9 mouse cellular contexts compared by ENCODE assay signal in genomic region chr1:172311921-172312767, GRCm38 (mm10). TPM values are rescaled to one million over a fixed set of nuclear protein-coding genes. Genes with fewer than 3 reads are reported as not detected.
DNase-seq lines count a peak whose midpoint lies in the region; TF ChIP-seq lines count a peak whose summit lies in the region.
"Had no signal": no experiment of that assay in that cellular context is flagged by ENCODE, and none has a peak within 500 bp of the region (broad histone marks: within the 10 kb centered on the region; RNA-seq: fewer than 3 reads in every experiment).

No protein-coding gene starts in this region.

- peaks cover 0 to 16% of the 10 kb centered on the region in 2 experiments; a peak in 2 of 4 replicates for H3K4me1 ChIP-seq in ES-E14 (ENCODE audit: control insufficient read depth in 2 of 2, insufficient read depth in 2 of 2, low read length in 2 of 2, poor library complexity in 1 of 2)
- peaks cover 74% of the 10 kb centered on the region for H3K4me1 ChIP-seq in forebrain, embryonic 10.5 days

- H3K27me3 ChIP-seq in forebrain, embryonic 10.5 days (ENCODE audit: poor library complexity, severe bottlenecking): peaks cover 24% of the 10 kb centered on the region

- H3K9me3 ChIP-seq in ES-E14 (ENCODE audit: control insufficient read depth, insufficient read depth, low read depth, low read length): no peaks in the 10 kb centered on the region
- no peaks in the 10 kb centered on the region for H3K9me3 ChIP-seq in forebrain, embryonic 10.5 days

- H3K36me3 ChIP-seq in ES-E14 (ENCODE audit: control insufficient read depth, insufficient read depth, low read length, poor library complexity, severe bottlenecking): peaks cover 4% of the 10 kb centered on the region; the same call in 1 of the 2 replicates
- peaks cover 15% of the 10 kb centered on the region for H3K36me3 ChIP-seq in forebrain, embryonic 10.5 days (replicated peaks)

- intact Hi-C loops in heart, postnatal 10 days (cut with DNase I): loop anchor here (2.0 to 5.0 kb wide), 4 partner anchors 169 to 265 kb away; partner anchors contain the start of gene Pex19

- peak overlapping the region; percentile 77 for H3K9ac ChIP-seq in ES-E14 (ENCODE audit: insufficient read depth, low read depth, low read length, poor library complexity, severe bottlenecking)

- peak overlapping the region; percentile 72 to 84 for H3K4me3 ChIP-seq in ES-E14 (ENCODE audit: insufficient read depth in 1 of 2, low read depth in 1 of 2, low read length in 2 of 2, poor library complexity in 1 of 2, severe bottlenecking in 1 of 2)
- H3K4me3 ChIP-seq in forebrain, embryonic 10.5 days: peak overlapping the region; percentile 78

- WGBS in forebrain, embryonic 10.5 days: under 1% methylated on average over 44 of the region's 55 CpGs

- in situ Hi-C loops in ES-E14 (cut with MboI; ENCODE audit: low sequenced_read_pairs in 2 of 2, unreplicated experiment in 2 of 2): loop anchor here in 1 of 2 experiments (10.0 kb wide), 1 partner anchor 167 kb away; the partner anchor contains the start of gene Dcaf8

- peak; percentile 86 for DNase-seq in ES-E14 (ENCODE audit: low read depth, low spot score)
- DNase-seq in c-Kit-positive CD71-positive TER-119-negative erythroid progenitor cells, embryonic 14.5 days (ENCODE audit: low read depth): peak; percentile 72
- DNase-seq in forebrain, embryonic 10.5 days (ENCODE audit: extremely low spot score, low spot score): peak; percentile 88
- peak; percentile 90 to 91 for DNase-seq in heart, postnatal 10 days
- DNase-seq in kidney, postnatal 4 days: peak; percentile 93 to 96
- DNase-seq in lung, postnatal 10 days: peak; percentile 93
- DNase-seq in ovary, postnatal 14 days (ENCODE audit: low spot score): peak; percentile 77
- peak; percentile 94 for DNase-seq in thymus, postnatal 14 days

- no peak overlapping the region for H3K27ac ChIP-seq in ES-E14 (ENCODE audit: insufficient read depth, low read depth, low read length, poor library complexity, severe bottlenecking)
- H3K27ac ChIP-seq in forebrain, embryonic 10.5 days: peak overlapping the region; percentile 91

TF ChIP-seq in ES-E14, 5 proteins besides CTCF, POLR2A, EP300 and RAD21:
- TF ChIP-seq MAFK (IDR thresholded peaks at IDR 0.05; ENCODE audit: insufficient read depth, low read depth, low read length): no peak
- no peak for TF ChIP-seq HCFC1 (IDR thresholded peaks at IDR 0.05; ENCODE audit: borderline replicate concordance, insufficient read depth, low read length)

RNA-seq across cellular contexts. Expression of gene Atp1a2, which starts 14.3 kb away (rescaled TPM):
- total RNA-seq in ES-E14 (2012; rRNA removed): 0.31 and 0.48 TPM in 2 replicates
- 0.86 and 2.0 TPM in 2 replicates for polyA plus RNA-seq in forebrain, embryonic 10.5 days (2016; fragmentation: Nextera tagmentation; extraction: Ambion mirVana)
- 100 to 1,000 TPM; 228 to 235 TPM for total RNA-seq in heart, postnatal 10 days (2021)

RNA-seq across cellular contexts. Expression of gene Kcnj9, which starts 17.0 kb away (rescaled TPM):
- total RNA-seq in ES-E14 (2012; rRNA removed): 1.2 and 1.7 TPM in 2 replicates
- 0.17 and 0.43 TPM in 2 replicates for polyA plus RNA-seq in forebrain, embryonic 10.5 days (2016; fragmentation: Nextera tagmentation; extraction: Ambion mirVana)
- total RNA-seq in heart, postnatal 10 days (2021): not detected

RNA-seq across cellular contexts. Expression of gene Kcnj10, which starts 28.9 kb away (rescaled TPM):
- 0.80 and 1.2 TPM in 2 replicates for total RNA-seq in ES-E14 (2012; rRNA removed)
- 0.46 and 0.47 TPM in 2 replicates for polyA plus RNA-seq in forebrain, embryonic 10.5 days (2016; fragmentation: Nextera tagmentation; extraction: Ambion mirVana)
- total RNA-seq in heart, postnatal 10 days (2021): under 1 TPM; 0.05 to 0.19 TPM

RNA-seq across cellular contexts. Expression of gene Igsf8, which starts 50.7 kb away (rescaled TPM):
- total RNA-seq in ES-E14 (2012; rRNA removed): 43.5 and 108 TPM in 2 replicates
- polyA plus RNA-seq in forebrain, embryonic 10.5 days (2016; fragmentation: Nextera tagmentation; extraction: Ambion mirVana): 53.0 and 55.4 TPM in 2 replicates
- total RNA-seq in heart, postnatal 10 days (2021): 10 to 100 TPM; 13.6 to 17.1 TPM

RNA-seq across cellular contexts. Expression of gene Atp1a4, which starts 53.9 kb away (rescaled TPM):
- total RNA-seq in ES-E14 (2012; rRNA removed): 1.5 and 2.2 TPM in 2 replicates
- polyA plus RNA-seq in forebrain, embryonic 10.5 days (2016; fragmentation: Nextera tagmentation; extraction: Ambion mirVana): not detected in 2 replicates
- not detected for total RNA-seq in heart, postnatal 10 days (2021)
- total RNA-seq: left cerebral cortex, postnatal 14 days had no signal

Comparison
In these comparisons a context has a peak if more than half of its experiments do, and no peak if none do; other contexts are left out.
1. RNA of gene Atp1a2, which starts 14.3 kb away (total RNA-seq): 228 to 235 TPM in heart, postnatal 10 days; 0.31 to 0.48 TPM in ES-E14; every median in the first group is over 100 times any median in the second.
2. Peak in every context shown above with its lines, with median percentiles within 50 percentile points of each other: DNase-seq.